Mouse (Mus musculus): ENCODE measurements around the gene Fam214b.

Fam214b gene

DNA sequence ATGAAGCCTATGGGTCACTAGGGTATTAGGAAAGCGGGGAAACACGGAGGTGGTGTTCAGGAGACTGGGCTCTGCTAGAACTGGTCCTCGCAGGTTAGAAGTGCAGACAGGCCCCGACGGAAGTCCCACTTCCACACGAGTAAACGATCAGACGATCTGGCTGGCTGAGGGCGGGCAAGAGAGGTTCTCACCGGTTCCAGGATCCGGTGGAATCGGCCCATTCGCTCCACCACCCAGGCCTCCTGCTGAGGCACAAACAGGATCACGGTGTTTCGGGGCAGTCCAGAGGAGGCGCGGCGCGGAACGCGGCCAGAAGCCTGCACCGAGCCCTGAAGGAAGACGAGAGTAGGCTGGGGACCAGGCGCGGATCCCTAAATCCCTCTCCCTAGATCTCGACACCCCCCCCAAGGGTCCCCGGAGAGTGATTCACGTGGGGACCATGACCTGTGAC lies 15.2 kb downstream of the Fam214b start:
- no peaks in the 10 kb centered on the region for H3K27me3 ChIP-seq (ENCODE audit: control insufficient read depth, insufficient read depth, low read length, poor library complexity, severe bottlenecking)
- DNase-seq (ENCODE audit: low read depth, low spot score) = peak; percentile 26
- peaks cover 4% of the 10 kb centered on the region for H3K36me3 ChIP-seq (ENCODE audit: control insufficient read depth, insufficient read depth, low read length, poor library complexity, severe bottlenecking)

DNA sequence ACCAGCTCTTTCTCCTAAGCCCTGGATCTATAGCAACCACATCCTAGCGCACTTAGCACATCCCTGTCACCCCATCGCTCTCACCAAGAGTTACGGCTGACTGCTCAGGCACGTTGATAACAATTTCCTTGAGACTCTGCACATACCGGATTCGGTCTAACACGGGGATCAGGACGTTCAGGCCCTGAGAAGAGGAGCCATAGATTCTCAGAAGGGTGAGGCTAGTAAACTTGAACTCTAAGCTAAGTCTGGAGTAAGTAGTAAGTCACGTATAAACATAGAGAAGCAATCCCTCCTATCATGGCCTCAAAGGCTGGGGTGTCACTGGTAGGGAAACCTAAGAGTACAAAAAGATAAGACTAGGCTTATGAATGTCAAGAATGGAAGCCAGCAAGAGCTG lies 15.7 kb downstream of the Fam214b start:
- Histone ChIP-seq H3K36me3 (ENCODE audit: control insufficient read depth, insufficient read depth, low read length, poor library complexity, severe bottlenecking) (peaks cover 4% of the 10 kb centered on the region), H3K27me3 (ENCODE audit: control insufficient read depth, insufficient read depth, low read length, poor library complexity, severe bottlenecking) (no peaks in the 10 kb centered on the region)
- DNase-seq (ENCODE audit: low read depth, low spot score) = no peak

DNA sequence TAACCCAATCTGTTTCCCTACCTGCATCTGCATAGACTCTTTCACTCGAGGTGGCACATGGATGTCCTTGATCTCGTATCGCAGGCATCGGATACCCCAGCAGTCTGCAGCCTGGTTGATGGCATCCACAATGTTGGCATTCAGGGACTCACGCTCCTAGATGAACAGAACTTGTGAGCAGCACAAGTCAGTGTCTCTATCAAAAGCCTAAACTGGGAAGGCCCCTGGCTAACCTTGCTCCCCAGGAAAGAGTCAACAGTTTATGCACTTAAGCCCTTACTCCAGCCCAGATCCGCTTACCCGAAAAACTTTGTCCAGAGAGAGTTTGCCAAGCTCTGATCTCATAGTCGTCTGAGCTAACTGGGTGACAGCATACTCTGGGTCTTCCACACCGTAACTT lies 16.3 kb downstream of the Fam214b start:
- no peak for DNase-seq (ENCODE audit: low read depth, low spot score)
- peaks cover 4% of the 10 kb centered on the region for H3K36me3 ChIP-seq (ENCODE audit: control insufficient read depth, insufficient read depth, low read length, poor library complexity, severe bottlenecking)

DNA sequence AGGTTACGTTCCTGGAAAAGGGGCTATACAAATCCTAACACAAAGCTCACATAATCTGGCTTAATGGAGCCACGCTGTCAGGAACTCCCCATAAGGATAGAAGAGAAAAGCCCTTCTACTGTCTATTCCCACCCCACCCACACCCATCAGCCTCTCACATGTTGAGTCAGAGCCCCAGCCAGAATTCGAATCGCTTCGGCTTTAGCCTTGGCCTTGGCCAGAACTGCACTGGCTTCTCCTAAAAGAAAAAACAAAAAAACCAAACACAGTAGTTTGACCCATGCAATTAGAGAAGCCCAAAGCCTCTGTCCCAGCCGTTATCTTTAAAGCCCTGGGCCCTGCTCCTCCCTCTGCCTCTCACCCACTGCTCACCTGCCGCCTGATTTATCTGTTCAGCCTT lies 16.9 kb downstream of the Fam214b start:
- H3K36me3 ChIP-seq (ENCODE audit: control insufficient read depth, insufficient read depth, low read length, poor library complexity, severe bottlenecking) = peaks cover 4% of the 10 kb centered on the region
- no peak for DNase-seq (ENCODE audit: low read depth, low spot score)
- H3K27me3 ChIP-seq (ENCODE audit: control insufficient read depth, insufficient read depth, low read length, poor library complexity, severe bottlenecking) = no peaks in the 10 kb centered on the region

More for the DNA sequence above, 16.3 kb downstream of the Fam214b start:
- H3K27me3 ChIP-seq (ENCODE audit: control insufficient read depth, insufficient read depth, low read length, poor library complexity, severe bottlenecking) = no peaks in the 10 kb centered on the region

DNA sequence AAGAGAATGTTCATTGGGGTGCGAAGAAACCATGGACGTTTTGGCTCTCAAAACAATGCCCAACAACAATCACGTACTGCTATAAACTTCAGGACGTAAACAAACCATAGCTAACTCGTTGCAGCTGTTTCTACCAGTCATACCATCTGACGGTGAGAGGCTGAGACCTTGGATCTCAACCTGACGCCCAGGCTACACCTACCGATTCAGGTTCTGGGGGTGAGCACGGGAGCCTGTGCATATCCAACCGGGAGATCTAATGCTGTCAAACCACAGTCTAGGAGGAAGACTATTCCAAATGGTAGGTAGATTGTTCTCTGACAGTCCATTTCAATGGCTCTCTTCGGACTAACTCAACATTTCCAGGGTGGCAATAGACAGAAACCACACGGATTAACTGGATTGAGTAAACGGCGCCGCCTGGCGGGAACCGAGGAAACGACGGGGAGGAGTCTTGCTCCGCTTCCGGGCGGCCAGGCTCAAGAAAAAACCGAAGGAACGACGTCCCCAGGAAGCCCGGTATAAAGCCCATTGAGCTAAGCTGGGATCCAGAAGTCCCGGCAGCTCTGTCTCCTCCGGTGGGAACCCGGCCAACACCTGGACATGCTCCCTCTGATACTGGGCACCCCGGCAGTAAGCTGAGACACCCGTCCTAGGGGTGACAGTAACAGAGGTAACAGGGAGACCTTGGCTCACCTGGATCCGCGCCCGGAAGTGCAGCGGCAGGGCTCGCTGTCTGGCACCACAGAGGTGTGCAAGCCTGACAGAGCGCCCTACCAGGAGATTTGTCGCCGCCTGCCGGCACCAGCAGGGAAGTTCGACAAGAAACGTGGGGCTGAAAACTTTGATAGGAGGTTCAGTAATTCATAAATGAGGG lies 20.7 kb downstream of the Fam214b start, which contains the start of gene Pigo:
Gene Pigo, minus strand, starts transcription at position 736 of the 877 bp plus-strand sequence.
- Histone ChIP-seq H3K36me3 (ENCODE audit: control insufficient read depth, insufficient read depth, low read length, poor library complexity, severe bottlenecking) (peaks cover 14% of the 10 kb centered on the region), H3K27me3 (ENCODE audit: control insufficient read depth, insufficient read depth, low read length, poor library complexity, severe bottlenecking) (no peaks in the 10 kb centered on the region)
- DNase-seq (ENCODE audit: low read depth, low spot score) = peak; percentile 92

DNA sequence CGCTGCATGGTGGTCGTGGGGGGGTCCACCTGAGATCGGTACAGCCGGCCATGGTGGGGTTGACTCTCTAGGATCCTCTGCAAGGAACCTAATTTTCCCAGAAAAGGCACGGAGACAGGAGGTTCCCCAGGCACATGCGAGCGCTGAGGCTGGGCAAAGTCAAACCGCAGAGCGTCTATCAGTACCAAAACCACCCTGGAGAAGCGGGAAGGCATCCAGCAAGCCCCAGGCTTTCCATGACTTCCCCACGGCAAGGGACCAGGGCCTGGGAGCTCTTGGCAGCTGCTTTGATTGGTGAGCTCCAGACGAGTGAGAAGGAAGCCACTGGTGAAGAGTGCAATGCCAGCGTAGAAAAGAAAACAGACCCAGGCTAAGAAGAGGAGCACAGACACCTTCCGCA lies 21.3 kb downstream of the Fam214b start:
- DNase-seq (ENCODE audit: low read depth, low spot score) = no peak
- Histone ChIP-seq H3K27me3 (ENCODE audit: control insufficient read depth, insufficient read depth, low read length, poor library complexity, severe bottlenecking) (no peaks in the 10 kb centered on the region), H3K36me3 (ENCODE audit: control insufficient read depth, insufficient read depth, low read length, poor library complexity, severe bottlenecking) (peaks cover 13% of the 10 kb centered on the region)

DNA sequence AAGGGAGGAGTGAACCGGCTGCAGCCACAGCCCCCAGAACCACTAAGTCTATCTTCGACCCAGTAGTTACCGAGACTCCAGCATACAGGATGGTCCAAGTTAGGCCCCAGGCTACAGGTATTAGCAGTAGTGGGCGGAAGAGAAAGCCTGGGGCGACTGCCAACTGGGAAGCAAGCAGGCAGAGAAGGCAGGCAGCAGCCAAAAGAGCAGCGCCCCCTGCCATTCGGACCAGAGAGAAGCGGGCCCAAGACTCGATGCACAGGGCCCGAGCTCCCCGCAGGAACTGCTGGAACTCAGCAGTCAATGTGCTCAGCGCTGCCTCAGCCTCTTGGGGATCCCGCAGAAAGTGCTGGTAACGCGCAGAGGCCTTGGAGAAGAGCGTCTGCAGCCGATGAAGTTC lies 24.7 kb downstream of the Fam214b start:
- no peaks in the 10 kb centered on the region for H3K27me3 ChIP-seq (ENCODE audit: control insufficient read depth, insufficient read depth, low read length, poor library complexity, severe bottlenecking)

DNA sequence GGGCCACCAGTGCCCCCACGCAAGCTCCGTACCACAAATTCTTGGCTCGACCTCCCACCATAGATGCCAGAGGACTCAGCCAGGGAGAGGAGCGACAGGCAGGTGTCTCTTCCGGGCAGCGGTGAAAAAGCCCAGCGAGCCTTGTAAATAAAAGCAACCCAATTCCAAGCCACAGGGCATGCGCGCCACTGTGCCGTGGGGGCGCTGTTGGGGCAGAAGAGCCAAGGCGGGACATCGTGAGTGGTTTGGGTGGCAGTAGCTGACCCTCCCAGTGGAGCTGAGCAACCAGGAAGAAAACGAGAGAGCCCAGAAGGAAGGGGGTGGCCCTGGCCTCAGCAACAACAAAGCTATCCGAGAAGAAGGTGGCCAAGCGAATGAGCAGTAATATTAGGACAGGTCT lies 25.1 kb downstream of the Fam214b start:
- peaks cover 16% of the 10 kb centered on the region for H3K36me3 ChIP-seq (ENCODE audit: control insufficient read depth, insufficient read depth, low read length, poor library complexity, severe bottlenecking)
- no peaks in the 10 kb centered on the region for H3K27me3 ChIP-seq (ENCODE audit: control insufficient read depth, insufficient read depth, low read length, poor library complexity, severe bottlenecking)
- DNase-seq (ENCODE audit: low read depth, low spot score) = no peak

More for the DNA sequence above, 24.7 kb downstream of the Fam214b start:
- no peak for DNase-seq (ENCODE audit: low read depth, low spot score)
- peaks cover 14% of the 10 kb centered on the region for H3K36me3 ChIP-seq (ENCODE audit: control insufficient read depth, insufficient read depth, low read length, poor library complexity, severe bottlenecking)

DNA sequence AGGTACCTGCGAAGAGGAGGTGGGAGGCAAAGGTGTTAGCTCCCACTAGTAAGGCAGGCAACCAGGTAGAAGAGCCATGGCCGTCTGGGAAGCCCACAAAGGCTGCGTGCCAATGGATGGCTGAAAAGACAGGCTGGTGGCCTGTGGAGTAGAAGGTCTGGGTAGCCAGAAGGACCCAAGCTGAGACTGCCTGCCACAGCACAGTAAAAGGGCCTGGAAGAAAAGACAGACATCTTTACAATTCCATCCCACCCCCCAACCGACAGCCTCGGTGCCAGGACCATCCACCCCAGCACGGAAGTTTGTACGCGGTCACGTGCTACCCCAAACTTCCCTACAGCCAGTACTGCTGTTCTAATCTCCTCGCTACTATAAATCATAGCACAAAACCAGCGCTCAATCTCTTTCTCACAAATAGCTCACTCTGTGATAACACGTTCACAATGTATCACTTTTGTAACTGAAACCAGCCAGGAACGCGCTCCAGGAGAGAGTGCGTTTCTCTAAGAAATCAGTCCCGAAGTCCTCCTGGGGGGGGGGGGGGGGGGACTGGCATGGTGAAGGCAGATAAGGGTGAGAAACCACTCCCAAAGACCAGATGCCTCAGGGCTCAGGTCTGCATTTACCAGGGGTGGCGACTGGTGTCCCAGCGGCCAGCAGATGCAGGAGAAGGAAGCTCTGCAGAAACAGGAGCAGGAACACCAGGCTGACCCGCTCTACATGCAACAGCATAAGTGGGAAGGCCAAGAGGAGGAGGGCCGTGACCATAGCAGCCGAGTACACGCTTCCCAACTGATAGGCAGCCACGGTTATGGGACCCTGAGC lies 26.2 kb downstream of the Fam214b start:
- Histone ChIP-seq H3K36me3 (ENCODE audit: control insufficient read depth, insufficient read depth, low read length, poor library complexity, severe bottlenecking) (peaks cover 17% of the 10 kb centered on the region), H3K27me3 (ENCODE audit: control insufficient read depth, insufficient read depth, low read length, poor library complexity, severe bottlenecking) (no peaks in the 10 kb centered on the region)
- no peak for DNase-seq (ENCODE audit: low read depth, low spot score)

DNA sequence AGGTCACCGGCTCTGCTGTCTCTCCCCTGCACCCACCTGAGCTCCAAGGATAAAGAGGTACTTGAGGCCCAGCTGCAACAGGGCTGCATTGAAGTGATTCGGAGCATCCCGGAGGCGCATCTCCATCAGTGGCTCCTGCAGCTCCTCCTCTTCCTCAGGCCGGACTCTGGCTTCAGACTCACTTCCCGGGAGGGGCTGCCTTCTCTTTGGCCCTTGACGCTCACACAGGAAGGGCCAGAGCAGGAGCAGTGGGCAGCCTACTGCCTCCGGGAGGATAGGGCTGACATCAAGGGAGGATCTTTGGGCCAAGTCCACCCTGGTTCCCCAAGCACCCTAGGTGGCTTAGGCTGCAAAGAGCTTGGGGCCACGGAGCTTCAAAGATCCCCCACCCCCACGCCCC lies 26.8 kb downstream of the Fam214b start:
- peaks cover 17% of the 10 kb centered on the region for H3K36me3 ChIP-seq (ENCODE audit: control insufficient read depth, insufficient read depth, low read length, poor library complexity, severe bottlenecking)
- no peak for DNase-seq (ENCODE audit: low read depth, low spot score)
- no peaks in the 10 kb centered on the region for H3K27me3 ChIP-seq (ENCODE audit: control insufficient read depth, insufficient read depth, low read length, poor library complexity, severe bottlenecking)

DNA sequence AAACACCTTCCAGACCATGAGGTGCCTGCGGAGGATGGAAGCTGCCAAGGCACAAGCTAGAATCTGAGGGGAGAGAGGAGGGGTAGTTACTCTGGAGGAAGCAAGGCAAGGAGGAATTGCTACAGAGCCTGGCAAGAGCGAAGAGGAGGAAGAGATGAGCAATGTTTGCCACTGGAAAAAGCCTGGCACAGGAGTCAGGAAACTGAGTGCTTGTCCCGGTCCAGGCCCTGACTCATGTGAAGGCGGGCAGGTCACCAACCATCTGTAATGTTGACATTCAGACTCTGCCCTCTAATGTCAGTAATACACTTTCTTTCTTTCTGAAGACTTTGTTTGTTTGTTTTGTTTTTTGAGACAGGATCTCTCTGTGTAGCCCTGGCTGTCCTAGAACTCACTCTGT lies 27.9 kb downstream of the Fam214b start:
- DNase-seq (ENCODE audit: low read depth, low spot score) = no peak
- peaks cover 17% of the 10 kb centered on the region for H3K36me3 ChIP-seq (ENCODE audit: control insufficient read depth, insufficient read depth, low read length, poor library complexity, severe bottlenecking)
- no peaks in the 10 kb centered on the region for H3K27me3 ChIP-seq (ENCODE audit: control insufficient read depth, insufficient read depth, low read length, poor library complexity, severe bottlenecking)

DNA sequence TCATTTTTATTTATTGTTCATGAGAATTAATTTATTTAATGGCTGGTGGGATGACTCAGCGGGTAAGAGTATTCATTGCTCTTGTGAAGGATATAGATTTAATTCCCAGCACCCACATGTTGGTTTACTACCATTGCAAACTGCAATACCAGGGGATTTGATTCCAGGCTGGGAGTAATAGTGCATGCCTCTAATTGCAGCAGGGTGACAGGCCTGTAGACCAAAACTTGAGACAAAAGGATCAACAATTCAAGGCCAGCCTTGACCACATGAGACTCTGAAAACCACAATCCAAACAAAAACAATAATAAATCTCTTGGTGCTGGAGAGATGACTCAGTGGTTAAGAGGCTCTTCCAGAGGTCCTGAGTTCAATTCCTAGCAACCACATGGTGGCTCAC lies 33.9 kb downstream of the Fam214b start:
- Histone ChIP-seq H3K27me3 (ENCODE audit: control insufficient read depth, insufficient read depth, low read length, poor library complexity, severe bottlenecking) (no peaks in the 10 kb centered on the region), H3K36me3 (ENCODE audit: control insufficient read depth, insufficient read depth, low read length, poor library complexity, severe bottlenecking) (0 out of 2 replicates have a peak, but pooled peaks cover 3% of the 10 kb centered on the region)
- DNase-seq (ENCODE audit: low read depth, low spot score) = no peak

DNA sequence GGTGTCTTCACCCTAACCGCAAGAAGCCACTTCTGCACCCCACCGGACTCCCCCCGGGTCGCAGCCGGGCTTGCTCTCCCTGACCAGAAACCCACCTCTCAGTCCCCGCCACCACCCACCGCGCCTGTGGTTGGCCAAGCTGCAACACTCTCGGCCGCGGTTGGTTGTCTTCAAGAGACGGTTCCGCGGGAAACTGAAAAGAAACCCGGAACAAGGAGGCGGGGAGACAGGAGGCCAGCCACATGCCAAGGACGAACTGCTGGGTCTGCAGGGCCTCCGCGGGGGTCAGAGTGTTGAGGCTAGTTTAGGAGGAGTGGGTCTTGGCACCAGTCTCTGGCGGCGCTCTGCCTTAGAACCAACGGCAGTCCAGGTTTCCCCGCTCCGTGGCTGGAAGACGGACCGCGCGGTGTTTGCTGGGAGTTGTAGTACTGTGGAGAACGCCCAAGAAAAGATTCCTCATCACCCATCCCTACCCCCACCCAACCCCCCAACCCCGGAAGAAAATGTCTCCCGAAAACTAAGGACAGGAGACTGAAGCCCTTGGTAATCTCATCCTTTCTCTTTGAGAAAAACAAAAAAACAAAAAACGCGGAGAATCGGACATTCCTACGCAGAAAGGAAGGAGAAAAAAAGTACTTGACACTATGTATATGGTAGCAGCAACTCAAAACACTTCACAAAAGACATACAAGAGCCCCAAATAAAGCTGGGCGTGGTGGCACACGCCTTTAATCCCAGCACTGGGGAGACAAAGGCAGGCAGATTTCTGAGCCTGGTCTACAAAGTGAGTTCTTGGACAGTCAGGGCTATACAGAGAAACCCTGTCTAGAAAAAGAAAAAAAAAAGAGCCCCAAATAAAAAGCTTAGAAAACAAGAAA lies 35.6 kb downstream of the Fam214b start, which contains the start of gene Fancg:
Gene Fancg, minus strand, starts transcription at position 346 of the 878 bp plus-strand sequence.
- DNase-seq (ENCODE audit: low read depth, low spot score) = peak; percentile 67
- H3K27me3 ChIP-seq (ENCODE audit: control insufficient read depth, insufficient read depth, low read length, poor library complexity, severe bottlenecking) = no peaks in the 10 kb centered on the region
- no peaks in the 10 kb centered on the region for H3K36me3 ChIP-seq (ENCODE audit: control insufficient read depth, insufficient read depth, low read length, poor library complexity, severe bottlenecking)

DNA sequence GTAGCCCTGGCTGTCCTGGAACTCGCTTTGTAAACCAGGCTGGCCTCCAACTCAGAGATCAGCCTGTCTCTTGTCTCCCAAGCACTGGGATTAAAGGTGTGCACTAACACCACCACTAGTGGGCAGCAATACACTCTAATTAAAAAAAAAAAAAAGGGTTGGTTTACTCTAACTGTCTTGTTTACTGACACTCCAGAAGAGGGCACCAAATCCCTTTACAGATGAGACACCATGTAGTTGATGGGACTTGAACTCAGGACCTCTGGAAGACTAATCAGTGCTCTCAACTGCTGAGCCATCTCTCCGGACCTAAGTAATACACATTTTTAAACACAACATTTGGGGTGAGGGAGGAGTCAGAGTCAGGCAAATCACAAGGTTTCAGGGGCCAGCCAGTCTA lies 40.3 kb downstream of the Fam214b start:
- peak; percentile 79 for DNase-seq (ENCODE audit: low read depth, low spot score)
- Histone ChIP-seq H3K36me3 (ENCODE audit: control insufficient read depth, insufficient read depth, low read length, poor library complexity, severe bottlenecking) (peaks cover 2% of the 10 kb centered on the region; the same call in 1 of the 2 replicates), H3K27me3 (ENCODE audit: control insufficient read depth, insufficient read depth, low read length, poor library complexity, severe bottlenecking) (no peaks in the 10 kb centered on the region)

Data from splenic B cell, adult 2 months (primary cell).